Mouse (Mus musculus) myocyte (in vitro differentiated cells): ENCODE results near the gene Rmi2. TPM values are rescaled to one million over a fixed set of nuclear protein-coding genes. Genes with fewer than 3 reads are reported as not detected.
"Not testable (repeated sequence)": the region's sequence is repeated elsewhere in the genome, so short reads cannot be mapped to it uniquely, and the experiment has no call there.

Experiments used
- H3K27me3 ChIP-seq: one replicate; pipeline ENCODE4 v1.6.1; 2011; ENCODE audit not compliant: control insufficient read depth, insufficient read depth, insufficient read length
- H3K36me3 ChIP-seq: one replicate; pipeline ENCODE4 v1.6.1; 2011; ENCODE audit not compliant: control insufficient read depth, insufficient read depth
- H3K4me2 ChIP-seq: one replicate; pipeline ENCODE4 v1.6.1; 2011; ENCODE audit warnings: low read depth, control low read depth
- H3K4me3 ChIP-seq: one replicate; pipeline ENCODE4 v1.5.1; 2011; ENCODE audit warnings: mild to moderate bottlenecking, control low read depth, moderate library complexity
- H3K79me2 ChIP-seq: one replicate; pipeline ENCODE4 v1.6.1; 2011; ENCODE audit not compliant: control insufficient read depth, insufficient read depth
- H3ac ChIP-seq: one replicate; pipeline ENCODE4 v1.6.1; 2011; ENCODE audit not compliant: control insufficient read depth, insufficient read length
- CEBPB ChIP-seq: IDR thresholded peaks from 2 replicates; pipeline ENCODE4 v1.6.1; 2011; ENCODE audit warnings: mild to moderate bottlenecking, moderate library complexity; ENCODE audit not compliant: poor library complexity, insufficient read depth, severe bottlenecking
- E2F4 ChIP-seq: IDR thresholded peaks from one replicate; pipeline ENCODE4 v1.6.1; 2011; ENCODE audit warnings: mild to moderate bottlenecking, control low read depth, moderate library complexity; ENCODE audit not compliant: insufficient read depth
- MAX ChIP-seq: IDR thresholded peaks from one replicate; pipeline ENCODE4 v1.6.1; 2011; ENCODE audit warnings: low read depth, mild to moderate bottlenecking, control low read depth
- MYOD1 ChIP-seq, 3 experiments: IDR thresholded peaks; one replicate each; pipeline ENCODE4 v1.6.1; 2011; ENCODE audit warnings: control low read depth in 2 of 3, low read depth in 2 of 3, mild to moderate bottlenecking in 2 of 3, moderate library complexity in 1 of 3; ENCODE audit not compliant: insufficient read length in 2 of 3, control insufficient read depth in 1 of 3
- MYOG ChIP-seq, 3 experiments: IDR thresholded peaks; one replicate each; pipeline ENCODE4 v1.6.1; 2011; ENCODE audit warnings: control low read depth in 2 of 3, low read depth in 2 of 3, mild to moderate bottlenecking in 2 of 3; ENCODE audit not compliant: insufficient read length in 2 of 3, control insufficient read depth in 1 of 3, insufficient read depth in 1 of 3
- POLR2A ChIP-seq: IDR thresholded peaks from one replicate; pipeline ENCODE4 v1.6.1; 2011; ENCODE audit warnings: low read depth, mild to moderate bottlenecking, control low read depth, moderate library complexity; ENCODE audit not compliant: insufficient read length
- POLR2AphosphoS2 ChIP-seq: IDR thresholded peaks from one replicate; pipeline ENCODE4 v1.6.1; 2011; ENCODE audit warnings: low read depth, control low read depth; ENCODE audit not compliant: insufficient read length
- REST ChIP-seq: IDR thresholded peaks from one replicate; pipeline ENCODE4 v1.6.1; 2011; ENCODE audit warnings: mild to moderate bottlenecking, control low read depth, moderate library complexity; ENCODE audit not compliant: insufficient read depth, insufficient read length
- SRF ChIP-seq: IDR thresholded peaks from one replicate; pipeline ENCODE4 v1.6.1; 2011; ENCODE audit warnings: low read depth; ENCODE audit not compliant: control insufficient read depth, insufficient read length
- TCF12 ChIP-seq: IDR thresholded peaks from one replicate; pipeline ENCODE4 v1.6.1; 2011; ENCODE audit warnings: mild to moderate bottlenecking, control low read depth; ENCODE audit not compliant: poor library complexity, insufficient read depth, severe bottlenecking
- TCF3 ChIP-seq: IDR thresholded peaks from one replicate; pipeline ENCODE4 v1.6.1; 2011; ENCODE audit warnings: low read depth, control low read depth; ENCODE audit not compliant: insufficient read length
- USF1 ChIP-seq: IDR thresholded peaks from one replicate; pipeline ENCODE4 v1.6.1; 2011; ENCODE audit warnings: low read depth, mild to moderate bottlenecking, control low read depth, moderate library complexity
- polyA plus RNA-seq: library from polyadenylated mRNA; unstranded; fragments of >200 nt; fragmentation: generic; extraction: Trizol; gene quantifications from one replicate; pipeline ENCODE4 v1.2.1, GENCODE M21; 2012; ENCODE audit warnings: missing spikeins

The Rmi2 gene
- polyA plus RNA-seq, 1 experiment = 0.64 TPM

- H3K4me2 ChIP-seq = no peak overlapping the region
- no peak overlapping the region for H3K4me3 ChIP-seq
- H3ac ChIP-seq = no peak overlapping the region
- TF ChIP-seq MYOD1 (IDR thresholded peaks at IDR 0.05; ENCODE audit: control insufficient read depth in 1 of 3, insufficient read length in 2 of 3, low read depth in 2 of 3) (no peak), SRF (no peak), CEBPB (no peak), MAX (no peak), E2F4 (no peak), TCF12 (no peak), POLR2A (no peak), REST (no peak), MYOG (IDR thresholded peaks at IDR 0.05; ENCODE audit: control insufficient read depth in 1 of 3, insufficient read depth in 1 of 3, insufficient read length in 2 of 3, low read depth in 2 of 3) (no peak), POLR2AphosphoS2 (no peak), TCF3 (no peak), USF1 (no peak)
- H3K36me3 ChIP-seq = no peaks in the 10 kb centered on the region
- H3K79me2 ChIP-seq = no peaks in the 10 kb centered on the region
- no peaks in the 10 kb centered on the region for H3K27me3 ChIP-seq
These were observed 15.4 kb downstream of the Rmi2 start for GRCm38 (mm10) chr16:10849965-10850861.

DNA sequence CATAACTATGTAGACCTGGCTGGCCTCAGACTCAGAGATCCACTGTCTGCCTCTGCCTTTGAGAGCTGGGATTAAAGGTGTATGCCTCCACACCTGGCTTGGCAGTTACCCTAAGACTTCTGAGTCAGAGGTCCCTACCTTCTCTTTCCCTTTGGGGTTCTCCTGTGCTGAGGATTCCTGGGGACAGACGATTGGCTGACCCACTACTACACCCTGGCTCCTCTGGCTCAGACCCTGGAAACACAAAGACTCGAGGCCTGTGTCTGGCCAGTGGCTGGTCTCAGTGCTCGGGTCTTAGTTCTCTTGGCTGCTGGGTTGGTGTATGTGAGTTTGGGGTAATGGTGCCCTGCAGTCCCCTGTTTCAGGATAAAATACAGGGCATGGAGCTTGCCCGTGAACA, 16.0 kb downstream of the Rmi2 start:
- Histone ChIP-seq H3ac (no peak overlapping the region), H3K4me3 (no peak overlapping the region), H3K36me3 (no peaks in the 10 kb centered on the region), H3K27me3 (no peaks in the 10 kb centered on the region), H3K4me2 (no peak overlapping the region), H3K79me2 (no peaks in the 10 kb centered on the region)
- TF ChIP-seq MYOD1 (IDR thresholded peaks at IDR 0.05; ENCODE audit: control insufficient read depth in 1 of 3, insufficient read length in 2 of 3, low read depth in 2 of 3) (no peak), TCF3 (no peak), USF1 (no peak), POLR2AphosphoS2 (no peak), POLR2A (no peak), CEBPB (no peak), E2F4 (no peak), MAX (no peak), REST (no peak), SRF (no peak), MYOG (IDR thresholded peaks at IDR 0.05; ENCODE audit: control insufficient read depth in 1 of 3, insufficient read depth in 1 of 3, insufficient read length in 2 of 3, low read depth in 2 of 3) (no peak), TCF12 (no peak)

- not testable (repeated sequence) for H3K36me3 ChIP-seq, H3K4me3 ChIP-seq, H3K27me3 ChIP-seq, H3ac ChIP-seq, H3K4me2 ChIP-seq, H3K79me2 ChIP-seq
These were observed 17.4 kb downstream of the Rmi2 start for GRCm38 (mm10) chr16:10852216-10852615.

DNA sequence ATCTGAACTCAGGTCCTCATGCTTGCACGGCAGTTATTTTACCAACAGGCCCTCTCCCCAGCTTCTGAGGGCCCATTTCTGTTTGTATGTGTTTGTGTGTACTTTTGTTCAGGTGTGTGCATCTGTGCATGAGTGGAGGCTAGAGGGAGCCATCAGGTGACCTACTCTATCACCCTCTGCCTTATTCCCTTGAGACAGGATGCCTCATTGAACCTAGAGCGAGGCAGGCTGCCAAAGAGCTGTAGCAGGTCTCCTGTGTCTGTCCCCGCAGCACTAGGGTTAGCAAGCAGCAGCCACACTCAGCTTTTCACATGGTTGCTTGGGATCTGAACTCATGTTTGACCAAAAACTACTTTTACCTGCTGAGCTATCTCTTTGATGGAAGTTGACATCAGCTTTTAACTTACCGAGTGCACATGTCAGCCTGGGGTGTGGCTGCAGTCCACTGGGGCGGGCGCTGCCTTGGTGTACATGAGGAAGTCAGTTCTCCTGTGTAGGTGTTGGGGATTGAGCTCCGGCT, 24.9 kb downstream of the Rmi2 start:
- H3K36me3 ChIP-seq = no peaks in the 10 kb centered on the region
- no peaks in the 10 kb centered on the region for H3K79me2 ChIP-seq
- no peak overlapping the region for H3K4me2 ChIP-seq
- TF ChIP-seq POLR2AphosphoS2 (no peak), SRF (no peak), TCF3 (no peak), MAX (no peak), E2F4 (no peak), MYOD1 (IDR thresholded peaks at IDR 0.05; ENCODE audit: control insufficient read depth in 1 of 3, insufficient read length in 2 of 3, low read depth in 2 of 3) (no peak), MYOG (IDR thresholded peaks at IDR 0.05; ENCODE audit: control insufficient read depth in 1 of 3, insufficient read depth in 1 of 3, insufficient read length in 2 of 3, low read depth in 2 of 3) (no peak)
- H3K27me3 ChIP-seq = no peaks in the 10 kb centered on the region
- no peak overlapping the region for H3K4me3 ChIP-seq
- H3ac ChIP-seq = no peak overlapping the region

GRCm38 (mm10) chr16:10861408-10861807, 26.5 kb downstream of the Rmi2 start:
- H3K4me2 ChIP-seq = no peak overlapping the region
- no peaks in the 10 kb centered on the region for H3K79me2 ChIP-seq
- no peaks in the 10 kb centered on the region for H3K27me3 ChIP-seq
- no peak for TF ChIP-seq POLR2AphosphoS2
- TF ChIP-seq SRF = no peak
- no peak for TF ChIP-seq MYOD1 (IDR thresholded peaks at IDR 0.05; ENCODE audit: control insufficient read depth in 1 of 3, insufficient read length in 2 of 3, low read depth in 2 of 3)
- TF ChIP-seq REST = no peak
- TF ChIP-seq TCF3 = no peak
- no peak for TF ChIP-seq USF1
- TF ChIP-seq MAX = no peak
- no peak for TF ChIP-seq MYOG (IDR thresholded peaks at IDR 0.05; ENCODE audit: control insufficient read depth in 1 of 3, insufficient read depth in 1 of 3, insufficient read length in 2 of 3, low read depth in 2 of 3)
- TF ChIP-seq E2F4 = no peak
- TF ChIP-seq POLR2A = no peak
- TF ChIP-seq CEBPB = no peak
- no peak for TF ChIP-seq TCF12
- no peaks in the 10 kb centered on the region for H3K36me3 ChIP-seq
- H3K4me3 ChIP-seq = no peak overlapping the region
- no peak overlapping the region for H3ac ChIP-seq
